In the genomic region with DNA sequence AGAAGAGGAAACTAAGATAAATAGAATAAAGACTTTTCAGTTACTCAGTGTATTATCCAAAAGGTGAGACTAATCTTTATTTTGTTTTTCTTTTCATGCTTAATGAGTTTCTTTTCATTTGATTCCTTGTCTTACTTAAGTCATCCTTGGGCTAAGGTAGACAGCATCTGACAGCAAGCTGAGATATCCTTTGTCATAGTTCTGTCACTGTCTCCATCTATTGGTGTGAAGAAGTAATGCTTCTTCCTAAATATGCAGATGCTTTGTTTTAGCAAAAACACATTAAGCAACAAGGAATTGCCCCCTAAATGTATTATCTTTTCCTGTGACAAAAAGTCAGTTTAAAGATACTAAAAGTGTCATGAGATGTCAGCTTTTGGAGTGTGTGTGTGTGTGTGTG, we compare ENCODE assay signal across 12 mouse cellular contexts. TPM values are rescaled to one million over a fixed set of nuclear protein-coding genes. Genes with fewer than 3 reads are reported as not detected.
A peak's percentile ranks its signal among the peaks of the same experiment; 100 is the strongest.
DNase-seq lines count a peak whose midpoint lies in the region; ATAC-seq and TF ChIP-seq lines count a peak whose summit lies in the region.
"Had no signal": no experiment of that assay in that cellular context is flagged by ENCODE, and none has a peak within 500 bp of the region (broad histone marks: within the 10 kb centered on the region; RNA-seq: fewer than 3 reads in every experiment).

No protein-coding gene starts in this region.

- H3K4me3 ChIP-seq in cerebellum, adult 2 months (replicated peaks; ENCODE audit: insufficient read depth, low read depth, low read length), result no peak overlapping the region
- no peak overlapping the region for H3K4me3 ChIP-seq in kidney, postnatal 0 days (replicated peaks; ENCODE audit: low read depth, low read length)
- H3K4me3 ChIP-seq: kidney, embryonic 15.5 days; megakaryocyte, embryonic 14.5 days had no signal

- peak; percentile 20; the same call in 1 of the 2 replicates for TF ChIP-seq CTCF in cerebellum, adult 2 months (IDR thresholded peaks at IDR 0.05; ENCODE audit: borderline replicate concordance, insufficient read depth, low read depth, low read length)
- TF ChIP-seq CTCF in kidney, postnatal 0 days (IDR thresholded peaks at IDR 0.05; ENCODE audit: low read depth), result peak; percentile 68

- H3K27me3 ChIP-seq in cerebellum, adult 2 months (ENCODE audit: control insufficient read depth, insufficient read depth, low read length), result no peaks in the 10 kb centered on the region
- H3K27me3 ChIP-seq in kidney, postnatal 0 days (ENCODE audit: insufficient read depth, low read length), result no peaks in the 10 kb centered on the region
- H3K27me3 ChIP-seq: kidney, embryonic 15.5 days; megakaryocyte, embryonic 14.5 days had no signal

- no peak overlapping the region for H3K9ac ChIP-seq in kidney, postnatal 0 days (ENCODE audit: low read depth, low read length)
- H3K9ac ChIP-seq: kidney, embryonic 15.5 days had no signal

- ATAC-seq in kidney, postnatal 0 days (replicated peaks; ENCODE audit: low FRiP score, low read depth), result no peak
- peak; percentile 63; the same call in 1 of the 2 replicates for ATAC-seq in common myeloid progenitor, adult 5-6 weeks (replicated peaks; ENCODE audit: low read depth, poor library complexity, severe bottlenecking)

- no peak overlapping the region for H3K4me2 ChIP-seq in kidney, postnatal 0 days (ENCODE audit: low read length)
- H3K4me2 ChIP-seq: kidney, embryonic 15.5 days had no signal

- no peaks in the 10 kb centered on the region for H3K36me3 ChIP-seq in kidney, postnatal 0 days (ENCODE audit: insufficient read depth, low read length)
- H3K36me3 ChIP-seq: kidney, embryonic 15.5 days had no signal

- H3K9me3 ChIP-seq in kidney, postnatal 0 days (replicated peaks; ENCODE audit: low read length), result no peaks in the 10 kb centered on the region
- H3K9me3 ChIP-seq: kidney, embryonic 15.5 days; megakaryocyte, embryonic 14.5 days had no signal

- H3K27ac ChIP-seq in cerebellum, adult 2 months (ENCODE audit: insufficient read depth, low read length), result no peak overlapping the region
- H3K27ac ChIP-seq in kidney, postnatal 0 days, result no peak overlapping the region
- H3K27ac ChIP-seq: kidney, embryonic 15.5 days had no signal

- TF ChIP-seq POLR2A in cerebellum, adult 2 months (IDR thresholded peaks at IDR 0.05; ENCODE audit: borderline replicate concordance, insufficient read depth, low read length), result no peak

- DNase-seq in cerebellum, adult 2 months, result peak in 1 of 2 experiments; percentile 8
- DNase-seq in cerebellum, adult 11 months, result no peak
- DNase-seq in kidney, postnatal 0 days (ENCODE audit: low spot score), result peak; percentile 64
- no peak for DNase-seq in kidney, postnatal 14 days
- peak; percentile 41 for DNase-seq in CD4-positive, CD25-positive, alpha-beta regulatory T cell, adult 2 months (ENCODE audit: low read depth, low spot score)
- no peak for DNase-seq in adrenal gland, adult 8-10 months
- DNase-seq in frontal cortex, postnatal 25 days (ENCODE audit: low spot score in 2 of 2), result no peak
- DNase-seq: adrenal gland, postnatal 10 days; heart, postnatal 10 days had no signal

- no peaks in the 10 kb centered on the region for H3K4me1 ChIP-seq in cerebellum, adult 2 months (ENCODE audit: control insufficient read depth, insufficient read depth, low read length)
- H3K4me1 ChIP-seq in kidney, postnatal 0 days (replicated peaks; ENCODE audit: insufficient read depth, low read length), result no peaks in the 10 kb centered on the region
- H3K4me1 ChIP-seq: kidney, embryonic 15.5 days had no signal

RNA-seq across cellular contexts. Expression of gene R3hdm1, which starts 37.9 kb away (rescaled TPM):
- 97.2 and 102 TPM in 2 replicates for polyA plus RNA-seq in cerebellum, adult 2 months (2012; rRNA removed)
- polyA plus RNA-seq in kidney, postnatal 0 days (2015; fragmentation: Nextera tagmentation; extraction: Ambion mirVana), result 49.2 and 49.7 TPM in 2 replicates
- 81.4 and 88.1 TPM in 2 replicates for total RNA-seq in common myeloid progenitor, adult 5-6 weeks (2017)
- 100 to 1,000 TPM in 1 of 4 experiments, 10 to 100 TPM in 3; 65.5 to 109 (median 82.9) TPM for total RNA-seq in adrenal gland, adult 8-10 months (2022)

RNA-seq across cellular contexts. Expression of gene Zranb3, which starts 38.2 kb away (rescaled TPM):
- 2.5 and 3.2 TPM in 2 replicates for polyA plus RNA-seq in cerebellum, adult 2 months (2012; rRNA removed)
- 4.1 and 4.5 TPM in 2 replicates for polyA plus RNA-seq in kidney, postnatal 0 days (2015; fragmentation: Nextera tagmentation; extraction: Ambion mirVana)
- total RNA-seq in common myeloid progenitor, adult 5-6 weeks (2017), result 14.7 and 21.2 TPM in 2 replicates
- 1 to 10 TPM; 4.2 to 7.9 (median 5.8) TPM for total RNA-seq in adrenal gland, adult 8-10 months (2022)

Comparison
In these comparisons a context has a peak if more than half of its experiments do, and no peak if none do; other contexts are left out.
1. DNase-seq: peak in kidney, postnatal 0 days (single experiment) and CD4-positive, CD25-positive, alpha-beta regulatory T cell, adult 2 months (single experiment); none in cerebellum, adult 11 months (single experiment), kidney, postnatal 14 days (single experiment), adrenal gland, adult 8-10 months (single experiment) and frontal cortex, postnatal 25 days (0 of 2).